Mouse (Mus musculus) intestine, postnatal 0 days (tissue): ENCODE data around the gene Setd1a. TPM values are rescaled to one million over a fixed set of nuclear protein-coding genes. Genes with fewer than 3 reads are reported as not detected.
A peak's percentile ranks its signal among the peaks of the same experiment; 100 is the strongest.
"Not testable (repeated sequence)": the region's sequence is repeated elsewhere in the genome, so short reads cannot be mapped to it uniquely, and the experiment has no call there.

Experiments
- ATAC-seq: fragments of 200-750 bp; cut with Nextera tagmentation; 2 replicates; pipeline ENCODE4 v1.8.0; 2017; ENCODE audit warnings: mild to moderate bottlenecking, moderate TSS enrichment, moderate library complexity
- H3K27ac ChIP-seq: fragments of 300-500 bp; sonication (generic); 2 replicates; pipeline ENCODE4 v1.5.1; 2014; ENCODE audit warnings: mild to moderate bottlenecking, low read depth, low read length, moderate library complexity
- H3K27me3 ChIP-seq: fragments of 300-500 bp; sonication (generic); replicated peaks from 2 replicates; pipeline ENCODE4 v1.6.1; 2014; ENCODE audit warnings: low read length, mixed read lengths; ENCODE audit not compliant: control insufficient read depth, insufficient read depth
- H3K36me3 ChIP-seq: fragments of 300-500 bp; sonication (generic); 2 replicates; pipeline ENCODE4 v1.6.1; 2014; ENCODE audit warnings: mild to moderate bottlenecking, moderate library complexity; ENCODE audit not compliant: control insufficient read depth, insufficient read depth
- H3K4me1 ChIP-seq: fragments of 300-500 bp; sonication (generic); replicated peaks from 2 replicates; pipeline ENCODE4 v1.6.1; 2014; ENCODE audit warnings: antibody characterized with exemption, low read length, mixed read lengths; ENCODE audit not compliant: control insufficient read depth, insufficient read depth
- H3K4me2 ChIP-seq: fragments of 300-500 bp; sonication (generic); replicated peaks from 2 replicates; pipeline ENCODE4 v1.6.1; 2014; ENCODE audit warnings: low read depth, mild to moderate bottlenecking, moderate library complexity
- H3K4me3 ChIP-seq: fragments of 300-500 bp; sonication (generic); 2 replicates; pipeline ENCODE4 v1.5.1; 2014; ENCODE audit warnings: low read depth, low read length
- H3K9ac ChIP-seq: fragments of 300-500 bp; sonication (generic); 2 replicates; pipeline ENCODE4 v1.6.1; 2014; ENCODE audit warnings: mild to moderate bottlenecking, low read depth, low read length
- H3K9me3 ChIP-seq: fragments of 300-500 bp; sonication (generic); 2 replicates; pipeline ENCODE4 v1.6.1; 2016; ENCODE audit warnings: mixed run types; ENCODE audit not compliant: control insufficient read depth
- CTCF ChIP-seq: sonication (generic); IDR thresholded peaks from 2 replicates; pipeline ENCODE4 v1.5.1; 2016; ENCODE audit warnings: low read depth, mild to moderate bottlenecking, control low read depth, antibody characterized with exemption, moderate library complexity
- WGBS: fragments of 180-500 bp; shearing (Covaris S2); extraction: QIAGEN DNeasy Blood & Tissue Kit; methylation state at CpG from one replicate; pipeline ENCODE4 v1.1.7; 2014; 5-methylcytosine and 5-hydroxymethylcytosine counted together
- polyA plus RNA-seq: library from polyadenylated mRNA; unstranded; fragments of >200 nt; fragmentation: Nextera tagmentation; extraction: Ambion mirVana; gene quantifications from 2 replicates; pipeline ENCODE4 v1.2.1, GENCODE M21; 2015

The Setd1a gene
- 9.7 and 9.9 TPM in 2 replicates for polyA plus RNA-seq

DNA sequence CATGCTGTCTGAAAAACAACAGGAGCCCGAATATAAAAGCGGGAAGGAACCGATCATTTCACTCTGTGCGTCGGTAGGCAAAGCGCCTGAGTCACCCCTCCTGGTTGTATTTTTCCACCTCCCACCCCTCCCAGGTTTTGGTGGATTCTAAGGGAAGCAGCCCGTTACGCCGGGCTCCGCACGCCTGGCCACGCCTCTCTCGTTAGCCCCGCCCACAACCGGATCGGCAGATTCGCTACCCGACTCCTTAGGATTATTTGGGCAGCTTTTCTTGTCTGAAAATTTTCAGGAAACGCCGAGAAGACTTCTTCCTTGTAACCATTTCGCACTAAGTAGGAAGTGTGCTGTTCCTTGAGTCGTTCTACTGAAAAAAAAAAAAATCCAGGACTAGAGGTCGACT, at the start of gene Setd1a:
Gene Setd1a, plus strand, starts transcription at position 245 of the 400 bp plus-strand sequence.
- Histone ChIP-seq H3K4me3 (peak within 1 kb of the TSS; percentile 85), H3K9ac (peak within 1 kb of the TSS; percentile 96), H3K27me3 (no peaks in the 10 kb centered on the region), H3K27ac (peak within 1 kb of the TSS; percentile 98), H3K4me1 (0 out of 2 replicates have a peak, but pooled peaks cover 4% of the 10 kb centered on the region), H3K9me3 (no peaks in the 10 kb centered on the region), H3K36me3 (peaks cover 13% of the 10 kb centered on the region), H3K4me2 (peak within 1 kb of the TSS; percentile 85)
- 0% methylated on average over 23 of the region's 23 CpGs for WGBS
- no peak for TF ChIP-seq CTCF
- peak; percentile 50 for ATAC-seq

DNA sequence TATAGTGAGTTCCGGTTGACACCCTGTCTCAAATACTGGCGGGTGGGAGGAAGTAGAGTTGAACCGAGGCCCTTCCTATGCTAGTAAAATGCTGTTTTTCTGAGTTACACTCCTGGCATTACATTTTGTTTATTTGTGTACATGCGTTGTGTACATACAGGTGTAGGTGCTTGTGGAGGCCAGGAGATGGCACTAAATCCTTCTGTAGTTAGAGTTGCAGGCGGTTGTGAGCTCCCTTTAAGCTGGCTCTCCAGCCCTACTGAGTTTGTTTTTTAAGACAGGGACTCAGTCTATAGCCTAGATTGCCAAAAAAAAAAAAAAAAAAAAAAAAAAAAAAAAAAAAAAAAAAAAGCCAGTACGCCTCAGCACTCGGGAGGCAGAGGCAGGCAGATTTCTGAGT, 48.6 kb upstream of the Setd1a start:
- WGBS: 86% methylated on average over 7 of the region's 7 CpGs
- Histone ChIP-seq H3K27me3 (no peaks in the 10 kb centered on the region), H3K4me3 (no peak overlapping the region), H3K4me1 (no peaks in the 10 kb centered on the region), H3K9me3 (no peaks in the 10 kb centered on the region), H3K4me2 (no peak overlapping the region), H3K27ac (no peak overlapping the region), H3K9ac (no peak overlapping the region), H3K36me3 (no peaks in the 10 kb centered on the region)
- ATAC-seq: no peak
- peak; percentile 38 for TF ChIP-seq CTCF

DNA sequence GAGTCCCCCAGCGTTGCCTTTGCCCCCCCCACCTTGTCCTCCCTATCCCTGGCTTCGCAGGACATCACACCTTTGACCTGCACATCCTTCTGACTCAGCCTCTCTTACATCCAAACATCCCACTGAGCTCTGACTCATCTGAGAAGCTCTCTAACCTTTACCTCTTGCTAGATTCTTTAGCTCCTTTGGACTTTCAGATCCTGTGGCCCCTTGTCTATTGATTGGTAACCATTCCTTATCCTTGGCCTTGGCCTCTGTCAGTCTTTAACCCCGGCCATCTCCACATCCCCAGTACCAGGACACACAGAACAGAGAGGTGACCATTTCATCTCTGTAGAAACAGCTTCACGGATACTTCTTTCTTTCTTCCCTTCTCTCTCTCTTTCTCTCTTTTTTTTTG, 46.3 kb upstream of the Setd1a start:
- Histone ChIP-seq H3K9me3 (no peaks in the 10 kb centered on the region), H3K27me3 (no peaks in the 10 kb centered on the region), H3K36me3 (no peaks in the 10 kb centered on the region), H3K4me2 (no peak overlapping the region), H3K4me3 (no peak overlapping the region), H3K4me1 (no peaks in the 10 kb centered on the region), H3K27ac (no peak overlapping the region), H3K9ac (no peak overlapping the region)
- ATAC-seq: peak; percentile 75
- TF ChIP-seq CTCF: no peak
- 59% methylated on average over 4 of the region's 4 CpGs for WGBS

DNA sequence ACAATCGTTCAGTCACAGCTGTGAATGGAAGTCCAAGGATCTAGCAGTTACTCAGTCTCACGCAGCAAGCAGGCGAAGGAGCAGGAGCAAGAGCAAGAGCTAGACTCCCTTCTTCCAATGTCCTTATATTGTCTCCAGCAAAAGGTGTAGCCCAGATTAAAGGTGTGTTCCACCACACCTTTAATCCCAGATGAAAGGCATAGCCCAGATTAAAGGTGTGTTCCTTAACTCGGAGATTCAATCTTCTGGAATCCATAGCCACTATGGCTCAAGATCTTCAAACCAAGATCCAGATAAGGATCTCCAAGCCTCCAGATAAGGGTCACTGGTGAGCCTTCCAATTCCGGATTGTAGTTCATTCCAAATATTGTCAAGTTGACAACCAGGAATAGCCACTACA, 44.4 kb upstream of the Setd1a start, which contains the start of gene Ctf2:
Gene Ctf2, minus strand, starts transcription at position 101 of the 400 bp plus-strand sequence.
- ATAC-seq, H3K4me2 ChIP-seq, H3K9me3 ChIP-seq, H3K4me1 ChIP-seq, H3K36me3 ChIP-seq, H3K9ac ChIP-seq, H3K27ac ChIP-seq, H3K27me3 ChIP-seq, H3K4me3 ChIP-seq: not testable (repeated sequence)
- no CpG with 5 or more reads among the region's 5 CpGs for WGBS

DNA sequence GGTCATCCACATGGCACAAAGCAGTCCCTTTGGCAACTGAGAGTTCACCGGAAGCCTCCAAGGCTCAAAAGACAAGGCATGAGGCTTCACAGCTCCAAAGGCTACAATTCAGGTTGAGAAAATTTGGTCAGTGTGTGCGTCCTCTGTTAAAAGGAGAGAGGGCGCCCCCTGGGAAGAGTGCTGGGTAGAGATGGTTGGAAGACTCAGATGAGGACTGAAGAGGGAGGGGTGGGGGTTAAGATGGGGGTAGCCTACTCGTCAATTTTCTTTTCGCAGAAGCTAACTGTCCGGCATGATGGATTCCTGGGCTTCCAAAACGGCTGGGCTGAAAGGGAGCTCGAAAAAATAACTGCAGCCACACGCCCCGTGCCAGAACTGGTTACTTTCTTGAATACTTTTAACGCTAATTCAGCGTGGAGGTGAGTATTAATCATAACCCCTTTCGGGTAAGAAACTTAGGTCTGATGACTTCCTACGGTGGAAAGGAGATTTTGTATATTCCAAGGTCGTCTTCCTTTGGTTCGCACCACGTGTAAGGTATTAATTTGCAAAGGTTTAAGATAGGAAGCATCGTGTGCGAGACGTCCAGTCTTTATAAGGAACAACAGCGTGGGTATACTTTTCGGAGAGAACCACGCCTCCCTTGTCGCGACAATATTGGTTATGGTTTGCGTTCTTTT, 32.0 kb upstream of the Setd1a start, which contains the start of gene Fbxl19:
Gene Fbxl19, plus strand, starts transcription at position 178 of the 680 bp plus-strand sequence.
- peak within 1 kb of the TSS; percentile 62 for H3K27ac ChIP-seq
- peak within 1 kb of the TSS; percentile 99 for H3K4me2 ChIP-seq
- no peaks in the 10 kb centered on the region for H3K9me3 ChIP-seq
- H3K9ac ChIP-seq: peak within 1 kb of the TSS; percentile 32; the same call in 1 of the 2 replicates
- peak; percentile 81 for TF ChIP-seq CTCF
- H3K27me3 ChIP-seq: no peaks in the 10 kb centered on the region
- H3K4me1 ChIP-seq: 0 out of 2 replicates have a peak, but pooled peaks cover 2% of the 10 kb centered on the region
- under 1% methylated on average over 26 of the region's 26 CpGs for WGBS
- peak within 1 kb of the TSS; percentile 67 for H3K4me3 ChIP-seq
- peaks cover 15% of the 10 kb centered on the region; the same call in 1 of the 2 replicates for H3K36me3 ChIP-seq
- no peak for ATAC-seq

DNA sequence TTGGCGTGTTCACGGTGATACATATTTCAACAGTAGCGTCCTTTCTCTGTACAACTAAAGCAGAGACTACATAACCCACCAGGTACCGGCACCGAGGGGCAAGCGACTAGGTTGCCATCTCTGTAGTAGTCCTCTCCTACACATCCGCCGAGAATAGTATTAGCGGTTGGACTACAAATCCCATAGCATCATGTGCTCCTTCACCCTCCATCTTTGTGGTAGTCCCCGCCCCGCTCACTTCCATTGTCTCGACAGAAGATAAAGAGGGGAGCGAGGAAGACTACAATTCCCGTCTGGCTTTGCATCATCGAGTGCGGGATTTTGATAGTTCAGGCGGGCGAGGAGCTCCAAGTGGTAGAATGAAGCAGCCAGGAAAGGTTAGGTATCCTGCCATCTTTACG, 31.2 kb upstream of the Setd1a start:
- H3K9me3 ChIP-seq: no peaks in the 10 kb centered on the region
- peak overlapping the region; percentile 32; the same call in 1 of the 2 replicates for H3K9ac ChIP-seq
- under 1% methylated on average over 19 of the region's 19 CpGs for WGBS
- H3K4me3 ChIP-seq: peak overlapping the region; percentile 67
- peak; percentile 83 for ATAC-seq
- 0 out of 2 replicates have a peak, but pooled peaks cover 2% of the 10 kb centered on the region for H3K4me1 ChIP-seq
- peak overlapping the region; percentile 62 for H3K27ac ChIP-seq
- peak overlapping the region; percentile 99 for H3K4me2 ChIP-seq
- H3K27me3 ChIP-seq: no peaks in the 10 kb centered on the region
- TF ChIP-seq CTCF: no peak
- peaks cover 23% of the 10 kb centered on the region for H3K36me3 ChIP-seq
